Mouse (Mus musculus) left cerebral cortex, adult 9 months (tissue): ENCODE measurements at regions not wholly inside any gene's neighbourhood (a gene's known extent, or its start where the extent isn't known, plus 50 kb on each side); places are given as distances from the start of the nearest gene placed in this dataset.

Experiments
- DNase-seq, 2 experiments: peaks; one replicate each; pipeline ENCODE4 v3.0.0; 2022; ENCODE audit warnings: low spot score in 2 of 2

DNA sequence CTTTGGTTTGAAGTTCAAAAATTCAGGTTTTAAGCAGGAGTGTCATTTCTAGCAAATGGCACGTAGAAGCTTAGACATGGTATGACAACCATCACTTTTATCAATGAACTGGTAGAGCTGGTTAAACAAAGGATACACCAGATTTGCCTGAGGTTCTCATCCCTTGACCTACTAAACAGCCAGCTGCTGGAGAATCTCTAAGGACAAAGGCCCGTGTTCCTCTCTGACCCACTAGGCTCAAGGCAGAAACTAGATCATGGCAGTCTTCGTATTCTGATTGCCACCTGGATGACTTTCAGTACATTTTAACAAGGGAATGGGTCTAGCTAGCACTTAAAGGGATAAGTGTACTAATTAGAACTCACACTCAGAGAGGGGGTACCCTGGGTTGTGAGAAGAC, 155.2 kb upstream of the Bcl6 start:
- no peak for DNase-seq

DNA sequence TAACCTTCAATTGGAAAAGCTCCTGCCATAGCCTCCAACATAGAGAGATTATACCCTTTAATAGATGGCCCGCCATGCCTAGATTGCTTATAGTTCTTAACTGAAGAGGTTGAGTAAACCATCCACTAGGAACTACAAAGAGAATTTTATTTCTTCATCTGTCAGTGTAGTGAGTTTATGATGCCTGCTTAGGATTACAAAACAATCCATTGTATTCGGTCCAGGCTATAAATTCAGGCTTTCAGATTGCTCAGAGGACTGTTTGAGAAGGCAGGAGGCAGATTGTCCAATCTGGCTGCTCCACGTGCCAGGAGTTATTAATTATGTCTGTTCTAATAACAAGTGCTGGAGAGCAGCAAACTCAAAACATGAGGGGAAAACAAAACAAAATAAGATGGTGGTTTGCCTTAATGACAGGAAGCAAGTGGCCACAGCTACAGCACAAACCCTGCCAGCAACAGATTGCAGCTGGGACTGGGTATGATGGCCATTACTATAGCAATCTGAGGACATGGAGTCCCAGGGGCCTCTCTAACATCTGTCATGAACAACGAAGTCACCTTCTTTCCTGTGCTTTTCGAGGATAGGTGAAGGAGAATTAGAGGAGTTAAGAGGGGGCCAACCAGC, 154.4 kb upstream of the Bcl6 start:
- DNase-seq: no peak

DNA sequence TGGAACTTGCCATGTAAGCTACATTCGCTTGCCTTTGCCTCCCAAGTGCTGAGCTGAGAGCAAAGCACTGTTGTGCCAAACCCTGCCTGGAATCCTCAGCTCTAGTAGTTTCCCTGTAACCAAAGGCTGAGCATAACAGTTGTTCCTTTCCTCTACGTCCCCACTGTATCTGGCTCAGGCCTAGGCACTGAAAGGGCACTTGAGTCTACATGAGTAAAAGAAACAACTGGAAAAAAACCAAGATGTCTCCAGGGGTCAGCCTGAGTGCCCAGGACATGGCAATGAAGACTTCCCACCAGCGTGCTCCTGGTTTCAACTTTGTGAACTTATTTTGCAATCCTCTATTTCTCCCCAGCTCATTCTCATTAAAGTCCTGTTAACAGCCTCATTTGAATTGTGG, 150.5 kb upstream of the Bcl6 start:
- no peak for DNase-seq

DNA sequence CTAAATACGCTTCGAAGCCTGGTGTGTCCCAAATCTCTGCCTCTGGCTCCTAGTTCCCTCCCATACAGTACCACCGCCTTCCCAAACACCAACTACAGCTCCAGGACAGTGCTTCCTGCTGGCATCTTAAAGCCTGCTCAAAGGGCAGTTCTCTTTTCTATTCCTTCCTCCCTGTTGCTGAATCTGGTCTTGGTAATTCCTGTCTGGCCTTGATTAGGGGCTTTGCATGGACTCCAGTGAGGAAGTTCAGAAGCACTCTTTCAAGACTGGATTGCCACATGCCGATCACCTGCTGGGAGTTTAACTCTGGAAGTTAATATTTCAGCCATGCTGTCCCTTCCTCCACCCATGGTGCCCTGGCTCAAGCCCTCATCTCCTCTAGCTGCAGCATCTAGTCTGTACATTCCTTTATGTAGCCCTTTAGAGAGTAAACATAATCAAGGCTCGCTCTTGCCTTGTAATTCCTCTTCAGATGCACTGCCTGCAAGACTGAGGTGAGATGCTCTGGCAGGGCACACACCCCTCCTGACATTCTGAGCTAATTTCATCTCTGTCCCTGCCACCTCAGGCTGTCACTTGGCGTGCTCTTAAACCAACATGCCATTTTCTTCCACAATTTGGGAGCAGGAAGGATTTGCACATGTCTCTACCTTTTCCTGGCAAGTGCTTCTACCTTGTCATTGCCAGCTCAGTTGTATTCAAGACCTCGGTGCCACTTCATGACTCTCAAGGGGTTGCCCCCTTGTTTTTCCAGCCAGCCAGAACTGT, 148.8 kb upstream of the Bcl6 start:
- no peak for DNase-seq

DNA sequence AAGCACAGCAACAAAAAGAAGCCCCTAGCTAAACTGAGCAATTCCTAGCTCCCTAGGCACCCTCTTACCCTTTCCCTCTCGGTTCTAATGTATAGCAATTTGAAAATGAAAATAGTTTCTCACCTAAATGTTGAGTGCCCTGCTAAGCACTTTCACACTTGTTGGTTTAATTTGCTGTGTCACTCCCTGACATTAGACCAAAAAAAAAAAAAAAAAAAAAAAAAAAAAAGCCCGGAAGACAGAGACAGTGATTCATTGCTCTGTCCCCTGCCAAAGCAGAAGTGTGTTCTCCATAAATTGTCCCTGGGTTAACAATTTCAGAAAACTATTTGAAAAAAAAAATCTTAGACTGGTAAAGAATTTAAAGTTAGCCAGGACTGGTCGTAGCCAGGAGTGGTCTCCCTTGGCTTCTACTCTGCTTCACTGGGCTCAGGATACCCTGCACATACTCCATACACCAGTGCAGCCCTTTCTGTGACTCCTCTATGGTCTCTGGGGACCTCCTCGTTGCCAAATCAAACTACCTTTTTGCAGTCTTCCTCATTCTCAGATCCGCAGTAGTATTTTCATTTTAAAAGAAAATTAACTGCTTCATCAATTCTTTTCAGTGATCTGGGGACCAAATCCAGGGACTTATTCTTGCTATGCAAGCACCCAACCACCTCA, 148.0 kb upstream of the Bcl6 start:
- DNase-seq: no peak

DNA sequence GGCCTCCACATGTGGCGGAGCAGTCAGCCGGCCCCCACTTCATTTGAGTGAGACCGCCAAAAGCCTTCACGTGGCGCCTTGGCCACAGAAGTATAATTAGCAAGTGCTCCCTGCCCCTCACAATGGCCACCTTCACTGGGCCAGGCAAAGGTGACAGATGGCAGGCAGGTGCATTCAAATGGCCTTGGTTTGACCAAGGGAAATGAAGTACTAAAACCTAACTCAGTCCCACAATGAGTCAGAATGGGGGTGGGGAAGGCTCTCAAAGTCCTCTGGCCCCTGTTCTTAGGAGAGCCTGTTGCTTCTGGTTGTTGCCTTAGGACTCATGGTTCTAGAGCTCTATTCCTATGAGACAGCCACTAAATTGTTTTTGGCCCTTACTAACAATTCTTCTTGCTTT, 147.2 kb upstream of the Bcl6 start:
- DNase-seq: no peak

DNA sequence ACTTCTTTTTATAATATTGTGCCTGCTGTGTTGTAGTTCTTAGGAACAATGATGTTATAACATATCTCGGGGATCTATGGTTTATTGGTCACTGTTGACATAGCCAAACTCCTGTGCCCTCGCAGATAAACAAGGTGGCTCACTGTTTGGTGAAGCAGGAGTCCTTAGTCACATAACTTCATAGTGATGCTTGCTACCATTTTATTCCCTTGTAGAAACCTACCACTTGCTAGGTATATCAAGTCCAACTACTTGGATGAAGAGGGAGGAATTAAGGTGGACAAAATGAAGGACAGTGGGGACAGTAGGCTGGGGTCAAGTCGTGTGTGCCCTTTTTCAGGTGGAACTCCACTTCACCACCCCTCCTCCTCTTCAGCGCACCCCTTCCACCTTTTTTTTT, 146.7 kb upstream of the Bcl6 start:
- DNase-seq: no peak

DNA sequence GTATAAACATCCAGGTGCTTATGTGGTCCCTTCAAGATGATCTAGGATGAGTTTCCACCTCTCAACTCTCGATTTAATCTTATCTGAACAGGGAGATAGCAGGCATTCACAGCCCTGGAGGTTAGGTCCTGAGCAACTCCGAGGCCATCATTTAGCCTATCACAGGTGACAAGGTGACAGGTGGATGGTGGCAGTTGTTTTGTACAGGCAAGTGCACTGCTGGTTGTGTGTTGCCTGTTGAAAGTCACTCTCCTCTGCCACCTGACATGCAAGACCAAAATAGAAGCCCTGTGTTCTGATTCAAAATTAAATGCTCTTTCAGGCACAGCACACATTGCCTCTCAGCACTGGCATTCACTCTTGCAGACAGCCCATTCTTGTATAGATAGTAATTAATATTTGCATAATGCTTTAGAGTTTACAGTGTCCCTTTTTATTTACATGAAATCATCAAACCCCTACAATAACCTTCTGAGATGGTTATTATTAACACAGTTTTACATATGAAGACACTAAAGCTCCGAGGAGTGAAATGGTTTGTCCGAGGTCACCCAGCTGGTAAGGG, 145.9 kb upstream of the Bcl6 start:
- DNase-seq: no peak

DNA sequence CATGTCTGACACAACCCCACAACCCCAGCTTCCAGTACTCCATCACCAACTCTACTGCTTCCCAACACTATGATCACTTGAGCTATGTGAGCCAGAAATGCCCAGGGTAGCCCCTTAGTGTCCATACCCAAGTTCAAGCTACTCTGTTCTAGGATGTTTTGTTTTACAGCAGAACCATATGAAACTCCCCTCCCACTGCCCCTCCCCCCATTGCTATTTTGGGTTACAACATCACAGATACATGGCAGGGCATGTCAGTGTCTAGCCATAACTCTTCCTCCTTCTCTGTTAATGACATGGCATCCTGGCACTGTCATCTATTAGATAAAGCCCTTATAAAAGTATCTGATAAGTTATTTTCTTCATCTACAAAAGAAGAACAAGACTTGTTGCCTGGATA, 142.0 kb upstream of the Bcl6 start:
- DNase-seq: no peak

DNA sequence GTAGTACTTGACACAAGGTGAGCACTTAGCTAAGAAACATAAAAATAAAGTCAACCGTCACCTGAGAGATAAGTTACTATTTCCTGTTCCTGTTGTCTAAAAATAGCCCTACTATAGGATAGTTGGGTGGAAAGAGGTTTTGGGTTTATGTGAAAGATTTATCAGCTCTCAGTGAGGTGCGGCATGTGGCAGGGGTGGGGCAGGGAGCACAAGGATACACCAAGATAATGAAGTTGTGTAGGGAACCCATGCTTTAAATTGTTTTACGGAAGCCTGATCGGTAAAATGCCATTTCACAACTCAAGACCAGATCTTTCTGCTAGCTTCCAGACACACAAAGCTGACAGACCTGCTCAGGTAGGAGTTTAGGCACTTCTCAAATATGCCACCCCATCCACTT, 141.0 kb upstream of the Bcl6 start:
- DNase-seq: no peak

DNA sequence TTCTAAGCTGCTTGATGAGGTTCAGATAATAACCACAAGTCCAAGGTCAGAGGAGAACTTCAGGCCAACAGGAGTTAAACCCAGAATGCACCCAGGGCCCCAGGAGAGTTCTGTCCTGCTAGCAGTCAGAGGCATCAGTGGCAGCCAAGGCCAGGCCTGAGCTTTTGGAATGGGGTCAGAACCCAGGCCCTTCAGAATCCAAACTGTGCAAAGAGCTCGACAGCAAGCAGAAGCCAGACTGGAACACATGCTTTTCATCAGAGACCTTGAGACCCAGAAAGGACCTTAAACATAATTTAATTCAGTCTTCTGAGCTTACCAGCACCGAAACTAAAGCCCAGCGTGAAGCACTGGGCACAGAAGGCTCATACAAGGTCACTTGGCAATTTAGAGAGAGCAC, 139.9 kb upstream of the Bcl6 start:
- DNase-seq: no peak

DNA sequence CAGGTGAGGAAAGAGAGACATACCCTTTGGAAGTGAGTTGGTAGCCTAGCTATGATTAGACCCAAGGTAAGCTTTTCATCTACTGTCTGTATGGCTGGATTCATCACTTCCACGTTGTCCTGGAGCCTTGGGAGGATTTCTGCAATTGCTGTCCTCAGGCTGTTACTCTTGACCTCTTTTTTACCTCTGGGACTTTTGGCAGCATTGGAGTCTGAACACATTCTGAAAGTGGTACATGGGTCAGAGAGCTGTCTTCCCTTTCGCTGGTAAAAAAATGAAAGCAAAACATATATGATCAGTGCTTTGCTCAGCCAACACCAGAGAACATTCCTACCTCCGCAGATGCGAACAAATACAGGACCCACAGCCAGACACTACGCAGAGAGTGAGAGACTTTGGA, 136.1 kb upstream of the Bcl6 start:
- DNase-seq: no peak

DNA sequence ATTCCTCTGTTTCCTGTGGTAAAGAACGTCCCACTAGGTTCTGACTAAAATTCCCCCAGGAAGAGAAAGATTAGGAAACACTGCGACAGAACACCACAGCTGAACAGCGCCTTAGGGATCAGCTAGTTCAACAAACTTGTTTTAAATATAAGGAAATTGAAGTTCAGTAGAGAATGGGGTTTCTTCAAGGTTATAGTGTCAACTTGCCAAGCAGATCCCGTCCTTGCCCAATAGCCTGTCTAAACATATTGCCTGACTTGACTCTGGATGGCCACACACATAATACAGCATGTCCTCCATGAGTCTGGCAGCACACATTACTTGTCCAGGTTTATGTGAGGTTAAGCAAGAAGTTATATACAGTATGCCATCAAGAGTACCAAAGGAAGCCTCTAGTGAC, 135.4 kb upstream of the Bcl6 start:
- DNase-seq: no peak

DNA sequence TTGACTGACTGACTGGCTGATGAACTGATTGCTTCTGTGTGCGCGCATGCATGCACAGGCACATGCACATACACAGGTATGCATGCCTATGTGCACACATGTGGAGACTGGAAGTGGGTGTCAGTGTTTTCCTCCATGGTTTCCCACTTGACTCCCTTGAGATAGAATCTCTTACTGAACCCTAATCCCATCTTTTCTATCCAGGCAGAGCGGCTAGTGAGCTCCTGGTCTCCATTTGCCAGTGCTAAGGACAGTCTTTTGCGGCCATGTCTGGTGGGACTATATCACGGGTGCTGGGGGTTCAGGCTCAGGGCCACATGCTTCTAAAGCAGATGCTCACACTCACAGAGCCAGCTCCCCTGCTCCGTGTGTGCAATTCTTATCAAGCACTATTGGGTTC, 133.0 kb upstream of the Bcl6 start:
- DNase-seq: no peak

DNA sequence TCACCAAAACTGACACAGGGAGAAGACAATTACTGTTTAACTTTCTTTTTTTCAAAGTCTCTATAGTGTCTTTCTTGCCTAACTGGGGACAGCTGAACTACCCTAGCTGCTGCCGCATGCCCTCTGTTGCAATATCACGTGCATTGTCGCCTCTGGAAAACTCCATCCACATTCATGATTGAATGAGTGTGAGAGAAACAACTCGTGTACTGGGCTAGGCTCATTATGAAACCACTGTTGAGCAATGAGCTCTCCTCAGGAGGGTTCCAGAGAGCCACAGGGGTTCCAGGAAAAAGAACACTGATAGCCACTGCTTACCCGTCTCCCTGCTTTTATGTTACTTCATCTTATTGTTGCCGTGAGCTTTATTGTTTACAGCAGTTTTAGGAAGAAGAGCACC, 132.2 kb upstream of the Bcl6 start:
- DNase-seq: no peak

DNA sequence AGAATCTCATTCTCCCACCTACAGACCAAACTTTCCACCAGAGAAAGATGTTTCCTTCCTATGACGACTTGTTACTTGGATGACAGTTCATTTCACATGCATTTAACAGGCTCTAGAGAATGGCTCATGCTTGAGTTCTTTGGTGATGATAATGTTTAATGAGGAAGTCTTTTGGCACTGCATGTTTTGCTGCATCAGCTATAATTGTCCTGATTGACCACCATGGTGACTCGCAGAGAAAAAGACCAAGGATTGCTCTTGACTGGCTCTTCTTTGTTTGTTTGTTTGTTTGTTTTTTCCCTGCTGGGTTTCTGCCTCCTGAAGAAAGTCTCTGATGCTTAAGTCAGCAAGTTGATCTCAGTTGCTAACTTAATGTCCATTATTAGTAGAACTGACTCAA, 129.8 kb upstream of the Bcl6 start:
- DNase-seq: no peak

DNA sequence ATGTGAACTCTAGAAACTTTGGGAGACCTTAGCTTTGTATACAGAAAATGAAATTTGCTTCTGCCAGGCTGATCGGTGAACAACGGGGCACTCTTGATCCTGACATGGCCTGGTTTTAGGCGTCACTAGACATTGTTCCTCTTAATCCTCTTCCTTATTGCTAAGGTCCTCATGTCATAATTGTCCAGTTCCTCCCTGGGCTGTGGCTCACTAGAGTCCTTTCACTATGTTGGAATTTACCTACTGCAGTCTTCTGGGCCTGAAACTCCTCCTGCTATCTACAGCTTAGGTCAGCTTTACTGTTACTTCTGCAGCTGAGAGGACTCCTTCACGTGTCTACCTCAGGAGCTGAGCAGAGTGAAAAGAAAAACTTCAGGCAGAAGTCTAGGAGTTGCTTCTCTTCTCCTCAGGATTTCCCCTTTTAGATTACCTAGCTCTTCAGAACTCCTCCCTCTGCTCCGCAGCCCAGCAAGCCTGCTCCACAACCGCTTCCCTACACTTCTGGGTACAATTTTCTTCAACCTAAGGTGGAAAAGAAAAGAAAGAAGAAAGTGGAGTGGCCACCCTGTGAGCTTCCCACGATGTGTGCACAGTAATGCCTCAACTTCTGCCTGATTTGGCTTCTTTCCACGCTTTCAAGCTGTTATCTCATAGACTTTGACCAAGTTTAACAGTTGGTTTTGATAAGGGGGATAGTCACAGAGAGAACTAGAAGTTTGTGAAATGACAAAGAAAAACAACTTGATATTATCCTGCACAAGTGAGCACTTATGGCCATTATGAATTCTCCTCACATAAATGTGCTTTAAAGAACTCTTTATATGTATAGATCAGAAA, 114.4 kb upstream of the Bcl6 start:
- DNase-seq: no peak

DNA sequence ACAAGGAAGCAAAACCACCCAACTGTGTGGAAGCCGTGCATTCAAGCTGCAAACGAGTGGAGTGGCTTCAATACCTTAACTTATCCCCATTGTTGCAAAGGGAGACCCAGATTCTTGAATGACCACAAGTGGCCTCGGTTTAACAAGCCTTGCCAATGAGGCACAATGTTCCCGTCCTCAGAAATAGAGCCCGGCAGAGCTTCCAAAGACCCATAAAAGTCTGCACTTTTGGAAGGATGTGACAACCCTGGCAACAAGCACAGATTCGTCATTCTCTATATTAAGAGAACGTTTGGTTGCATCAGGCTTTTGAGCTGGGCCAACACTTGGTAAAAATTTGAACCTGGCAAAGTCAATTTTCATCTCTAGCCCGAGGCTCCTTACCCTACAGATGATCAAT, 108.9 kb upstream of the Bcl6 start:
- peak in 1 of 2 experiments; percentile 8 for DNase-seq

DNA sequence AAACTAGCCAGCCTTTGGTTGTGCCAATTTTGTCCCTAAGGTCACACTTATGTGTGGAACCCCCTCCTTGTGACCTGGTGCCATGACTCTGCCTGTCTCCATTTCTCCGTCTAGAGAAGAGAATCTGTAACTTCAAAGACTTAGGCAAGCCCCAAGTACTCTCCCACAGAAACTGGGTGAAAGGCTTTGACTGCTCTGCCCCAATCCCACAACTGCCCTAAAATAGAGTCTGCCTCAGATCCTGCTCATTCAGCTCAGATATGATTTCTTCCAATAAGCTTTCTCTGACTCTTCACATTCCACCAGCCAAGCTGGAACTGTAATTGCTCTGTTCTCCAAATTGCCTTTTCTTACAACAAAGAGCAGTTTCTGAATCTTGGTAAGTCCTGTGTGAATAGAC, 107.4 kb upstream of the Bcl6 start:
- DNase-seq: no peak

DNA sequence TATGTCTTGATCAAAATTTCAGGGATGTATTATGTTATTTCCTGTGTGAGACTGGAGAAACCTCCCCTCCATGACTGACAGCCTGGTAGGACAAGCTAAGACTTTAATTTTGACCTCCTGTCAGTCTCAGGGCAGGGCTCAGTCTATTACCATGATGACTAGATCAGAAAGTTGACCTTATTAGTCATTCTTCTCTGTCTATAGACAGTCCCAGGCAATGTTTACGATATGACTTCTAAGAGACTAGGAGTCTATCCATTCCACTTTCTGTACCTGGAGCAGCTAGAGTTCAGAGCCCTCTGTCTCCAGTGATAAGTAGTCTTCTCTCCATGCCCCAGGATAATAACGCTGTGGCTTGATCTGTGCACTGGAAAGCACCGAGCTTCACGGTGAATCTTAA, 107.0 kb upstream of the Bcl6 start:
- no peak for DNase-seq

DNA sequence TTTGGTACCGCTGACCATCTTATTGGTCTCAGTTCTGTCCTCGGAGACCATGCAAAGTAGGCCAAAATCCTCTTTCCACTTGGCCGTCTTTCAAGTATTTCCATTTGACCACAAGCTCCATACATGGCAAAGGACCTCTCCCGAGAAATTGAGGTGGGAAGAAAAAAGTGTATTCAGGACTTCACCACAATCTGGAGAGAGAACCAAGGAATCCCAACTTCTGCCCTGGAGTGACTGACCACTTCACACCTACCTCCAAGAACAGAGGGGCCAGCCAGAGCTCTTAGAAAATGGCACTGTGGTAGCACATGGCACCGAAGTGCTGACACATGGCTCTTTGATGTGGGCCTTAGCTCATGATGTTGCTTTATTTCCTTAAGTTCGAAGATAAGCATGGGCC, 105.9 kb upstream of the Bcl6 start:
- no peak for DNase-seq

DNA sequence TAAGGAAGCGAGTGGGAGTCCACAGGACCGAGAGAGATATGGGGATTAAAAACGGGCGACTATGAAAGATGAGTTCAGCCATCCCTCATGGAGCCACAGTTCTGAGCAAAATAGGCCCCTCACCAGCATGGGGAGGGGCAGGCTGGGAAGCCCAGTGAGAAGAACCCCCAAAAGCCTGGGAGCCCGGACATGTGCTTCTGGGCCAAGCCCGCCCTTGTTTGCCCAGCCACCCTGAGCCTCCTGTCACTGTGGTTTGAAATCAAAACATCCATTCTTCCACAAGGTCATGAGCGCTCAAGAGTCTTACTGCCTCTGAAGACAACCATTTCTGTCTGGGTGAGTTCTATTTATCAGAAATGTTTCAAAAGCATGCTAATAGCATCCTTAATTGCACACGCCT, 105.0 kb upstream of the Bcl6 start:
- no peak for DNase-seq
